Comparison of ENCODE assay signal across 17 mouse cellular contexts in genomic region chr17:26671268-26671667, GRCm38 (mm10).
"Had no signal": no experiment of that assay in that cellular context is flagged by ENCODE, and none has a peak within 500 bp of the region (broad histone marks: within the 10 kb centered on the region; RNA-seq: fewer than 3 reads in every experiment).

No protein-coding gene starts in this region.

- H3K27ac ChIP-seq: lung, embryonic 15.5 days; macrophage; midbrain, embryonic 13.5 days; midbrain, embryonic 15.5 days; neural tube, embryonic 12.5 days had no signal

- H3K4me3 ChIP-seq: lung, embryonic 15.5 days; megakaryocyte, embryonic 14.5 days; midbrain, embryonic 13.5 days; midbrain, embryonic 15.5 days; neural tube, embryonic 12.5 days had no signal

- DNase-seq: lung, adult 2 months; lung, postnatal 14 days; lung, postnatal 36 days; retina, postnatal 1 day; right cerebral cortex, adult 18-20 months; right cerebral cortex, postnatal 25 days; right cerebral cortex, postnatal 4 days; spleen, adult 18-20 months; thymus, adult 18-20 months; thymus, postnatal 14 days; thymus, postnatal 36 days had no signal

- H3K4me1 ChIP-seq: lung, embryonic 15.5 days; midbrain, embryonic 13.5 days; neural tube, embryonic 12.5 days had no signal
